Mouse (Mus musculus): ENCODE measurements around the gene Tmem121b. TPM values are rescaled to one million over a fixed set of nuclear protein-coding genes. Genes with fewer than 3 reads are reported as not detected.

Gene Tmem121b
- total RNA-seq (2014; fragmentation: Nextera tagmentation) (not detected in 2 replicates), total RNA-seq (2017) (not detected in 2 replicates)

- ATAC-seq (replicated peaks; ENCODE audit: low FRiP score, low TSS enrichment, poor library complexity, severe bottlenecking): no peak; the same call in 1 of the 2 replicates
Measured at GRCm38 (mm10) chr6:120493374-120494181, at the start of gene Tmem121b. Gene Tmem121b (minus strand): TSS chr6:120493807.

- no peak for ATAC-seq (replicated peaks; ENCODE audit: low FRiP score, low TSS enrichment, poor library complexity, severe bottlenecking)
Measured at GRCm38 (mm10) chr6:120542061-120542460, 48.5 kb upstream of the Tmem121b start.

- no peak for ATAC-seq (replicated peaks; ENCODE audit: low FRiP score, low TSS enrichment, poor library complexity, severe bottlenecking)
Measured at GRCm38 (mm10) chr6:120541386-120541785, 47.8 kb upstream of the Tmem121b start.

- ATAC-seq (replicated peaks; ENCODE audit: low FRiP score, low TSS enrichment, poor library complexity, severe bottlenecking): no peak
Measured at GRCm38 (mm10) chr6:120539781-120540231, 46.2 kb upstream of the Tmem121b start.

GRCm38 (mm10) chr6:120539132-120539759, 45.6 kb upstream of the Tmem121b start:
- peak; percentile 85 for ATAC-seq (replicated peaks; ENCODE audit: low FRiP score, low TSS enrichment, poor library complexity, severe bottlenecking)

- ATAC-seq (replicated peaks; ENCODE audit: low FRiP score, low TSS enrichment, poor library complexity, severe bottlenecking): no peak
Measured at GRCm38 (mm10) chr6:120536337-120536736, 42.7 kb upstream of the Tmem121b start.

- ATAC-seq (replicated peaks; ENCODE audit: low FRiP score, low TSS enrichment, poor library complexity, severe bottlenecking): no peak
Measured at GRCm38 (mm10) chr6:120532594-120532993, 39.0 kb upstream of the Tmem121b start.

GRCm38 (mm10) chr6:120531020-120531965, 37.7 kb upstream of the Tmem121b start, which contains the start of gene Hdhd5:
Gene Hdhd5 (minus strand): TSS chr6:120531319.
- ATAC-seq (replicated peaks; ENCODE audit: low FRiP score, low TSS enrichment, poor library complexity, severe bottlenecking): peak; percentile 94

- ATAC-seq (replicated peaks; ENCODE audit: low FRiP score, low TSS enrichment, poor library complexity, severe bottlenecking): no peak
Measured at GRCm38 (mm10) chr6:120529123-120529522, 35.5 kb upstream of the Tmem121b start.

GRCm38 (mm10) chr6:120524796-120525195, 31.2 kb upstream of the Tmem121b start:
- no peak for ATAC-seq (replicated peaks; ENCODE audit: low FRiP score, low TSS enrichment, poor library complexity, severe bottlenecking)

- ATAC-seq (replicated peaks; ENCODE audit: low FRiP score, low TSS enrichment, poor library complexity, severe bottlenecking): no peak
Measured at GRCm38 (mm10) chr6:120519647-120520046, 26.0 kb upstream of the Tmem121b start.

- ATAC-seq (replicated peaks; ENCODE audit: low FRiP score, low TSS enrichment, poor library complexity, severe bottlenecking): no peak
Measured at GRCm38 (mm10) chr6:120517311-120517710, 23.7 kb upstream of the Tmem121b start.

- ATAC-seq (replicated peaks; ENCODE audit: low FRiP score, low TSS enrichment, poor library complexity, severe bottlenecking): peak; percentile 51; the same call in 1 of the 2 replicates
Measured at GRCm38 (mm10) chr6:120516879-120517278, 23.3 kb upstream of the Tmem121b start.

GRCm38 (mm10) chr6:120516422-120516821, 22.8 kb upstream of the Tmem121b start:
- ATAC-seq (replicated peaks; ENCODE audit: low FRiP score, low TSS enrichment, poor library complexity, severe bottlenecking): peak; percentile 90

GRCm38 (mm10) chr6:120511212-120511611, 17.6 kb upstream of the Tmem121b start:
- ATAC-seq (replicated peaks; ENCODE audit: low FRiP score, low TSS enrichment, poor library complexity, severe bottlenecking): no peak

GRCm38 (mm10) chr6:120510425-120510824, 16.8 kb upstream of the Tmem121b start:
- ATAC-seq (replicated peaks; ENCODE audit: low FRiP score, low TSS enrichment, poor library complexity, severe bottlenecking): peak; percentile 50

- ATAC-seq (replicated peaks; ENCODE audit: low FRiP score, low TSS enrichment, poor library complexity, severe bottlenecking): peak; percentile 18
Measured at GRCm38 (mm10) chr6:120509975-120510374, 16.4 kb upstream of the Tmem121b start.

- ATAC-seq (replicated peaks; ENCODE audit: low FRiP score, low TSS enrichment, poor library complexity, severe bottlenecking): no peak
Measured at GRCm38 (mm10) chr6:120508645-120509044, 15.0 kb upstream of the Tmem121b start.

- no peak for ATAC-seq (replicated peaks; ENCODE audit: low FRiP score, low TSS enrichment, poor library complexity, severe bottlenecking)
Measured at GRCm38 (mm10) chr6:120505531-120505930, 11.9 kb upstream of the Tmem121b start.

All from megakaryocyte-erythroid progenitor cell, adult 5-6 weeks (primary cell).